Mouse (Mus musculus): ENCODE results near the gene Krt14. TPM values are rescaled to one million over a fixed set of nuclear protein-coding genes. Genes with fewer than 3 reads are reported as not detected.

Krt14 gene
- polyA plus RNA-seq, 1 experiment from 2014 or later, result 3.0 TPM

- H3K4me3 ChIP-seq, result no peak overlapping the region
- H3K27ac ChIP-seq, result no peak overlapping the region
- H3K9ac ChIP-seq, result no peak overlapping the region
- no peak overlapping the region for H3K4me2 ChIP-seq
- no peak for ATAC-seq (replicated peaks; ENCODE audit: insufficient number of reproducible peaks, insufficient read depth, low FRiP score, low read depth)
- no peaks in the 10 kb centered on the region for H3K4me1 ChIP-seq (replicated peaks)
- 0 out of 2 replicates have a peak, but pooled peaks cover 3% of the 10 kb centered on the region for H3K27me3 ChIP-seq
- WGBS, result 43% methylated on average over 8 of the region's 8 CpGs
- H3K36me3 ChIP-seq, result no peaks in the 10 kb centered on the region
- H3K9me3 ChIP-seq (replicated peaks), result no peaks in the 10 kb centered on the region
Observed at GRCm38 (mm10) chr11:100200104-100200820, 7.1 kb downstream of the Krt14 start.

GRCm38 (mm10) chr11:100198666-100199065, 8.7 kb downstream of the Krt14 start:
- Histone ChIP-seq H3K4me1 (replicated peaks) (no peaks in the 10 kb centered on the region), H3K4me2 (no peak overlapping the region), H3K9ac (no peak overlapping the region), H3K4me3 (no peak overlapping the region), H3K9me3 (replicated peaks) (no peaks in the 10 kb centered on the region), H3K27ac (no peak overlapping the region), H3K27me3 (0 out of 2 replicates have a peak, but pooled peaks cover 3% of the 10 kb centered on the region), H3K36me3 (no peaks in the 10 kb centered on the region)
- ATAC-seq (replicated peaks; ENCODE audit: insufficient number of reproducible peaks, insufficient read depth, low FRiP score, low read depth), result no peak
- 57% methylated on average over 4 of the region's 4 CpGs for WGBS

GRCm38 (mm10) chr11:100192992-100193391, 14.4 kb downstream of the Krt14 start, which contains the start of gene Krt9:
Gene Krt9, minus strand, starts transcription at chr11:100193246.
- Histone ChIP-seq H3K27me3 (peaks cover 6% of the 10 kb centered on the region), H3K9ac (no peak within 1 kb of the TSS), H3K4me3 (no peak within 1 kb of the TSS), H3K4me2 (no peak within 1 kb of the TSS), H3K9me3 (replicated peaks) (no peaks in the 10 kb centered on the region), H3K4me1 (replicated peaks) (no peaks in the 10 kb centered on the region), H3K27ac (no peak within 1 kb of the TSS), H3K36me3 (no peaks in the 10 kb centered on the region)
- WGBS, result 34% methylated on average over 9 of the region's 9 CpGs
- ATAC-seq (replicated peaks; ENCODE audit: insufficient number of reproducible peaks, insufficient read depth, low FRiP score, low read depth), result no peak

GRCm38 (mm10) chr11:100191820-100192219, 15.5 kb downstream of the Krt14 start:
- 86% methylated on average over 3 of the region's 3 CpGs for WGBS
- H3K4me2 ChIP-seq, result no peak overlapping the region
- no peaks in the 10 kb centered on the region for H3K4me1 ChIP-seq (replicated peaks)
- H3K27ac ChIP-seq, result no peak overlapping the region
- no peak overlapping the region for H3K4me3 ChIP-seq
- H3K9me3 ChIP-seq (replicated peaks), result no peaks in the 10 kb centered on the region
- H3K36me3 ChIP-seq, result no peaks in the 10 kb centered on the region
- ATAC-seq (replicated peaks; ENCODE audit: insufficient number of reproducible peaks, insufficient read depth, low FRiP score, low read depth), result no peak
- peaks cover 6% of the 10 kb centered on the region for H3K27me3 ChIP-seq
- no peak overlapping the region for H3K9ac ChIP-seq

GRCm38 (mm10) chr11:100186736-100187135, 20.6 kb downstream of the Krt14 start:
- Histone ChIP-seq H3K9me3 (replicated peaks) (0 out of 2 replicates have a peak, but pooled peaks cover 2% of the 10 kb centered on the region), H3K4me2 (no peak overlapping the region), H3K36me3 (no peaks in the 10 kb centered on the region), H3K27me3 (no peaks in the 10 kb centered on the region), H3K4me1 (replicated peaks) (no peaks in the 10 kb centered on the region), H3K4me3 (no peak overlapping the region), H3K27ac (no peak overlapping the region), H3K9ac (no peak overlapping the region)
- WGBS, result 73% methylated on average over 8 of the region's 8 CpGs
- no peak for ATAC-seq (replicated peaks; ENCODE audit: insufficient number of reproducible peaks, insufficient read depth, low FRiP score, low read depth)

- 0 out of 2 replicates have a peak, but pooled peaks cover 2% of the 10 kb centered on the region for H3K9me3 ChIP-seq (replicated peaks)
- H3K27me3 ChIP-seq, result no peaks in the 10 kb centered on the region
- no peak for ATAC-seq (replicated peaks; ENCODE audit: insufficient number of reproducible peaks, insufficient read depth, low FRiP score, low read depth)
- H3K4me1 ChIP-seq (replicated peaks), result no peaks in the 10 kb centered on the region
- no peak overlapping the region for H3K27ac ChIP-seq
- H3K36me3 ChIP-seq, result no peaks in the 10 kb centered on the region
- no peak overlapping the region for H3K4me2 ChIP-seq
- 57% methylated on average over 7 of the region's 7 CpGs for WGBS
- H3K9ac ChIP-seq, result no peak overlapping the region
- H3K4me3 ChIP-seq, result no peak overlapping the region
Observed at GRCm38 (mm10) chr11:100181725-100182124, 25.6 kb downstream of the Krt14 start.

GRCm38 (mm10) chr11:100179260-100179659, 28.1 kb downstream of the Krt14 start:
- Histone ChIP-seq H3K4me1 (replicated peaks) (no peaks in the 10 kb centered on the region), H3K27me3 (no peaks in the 10 kb centered on the region), H3K9me3 (replicated peaks) (0 out of 2 replicates have a peak, but pooled peaks cover 2% of the 10 kb centered on the region), H3K9ac (no peak overlapping the region), H3K36me3 (no peaks in the 10 kb centered on the region), H3K27ac (no peak overlapping the region), H3K4me3 (no peak overlapping the region), H3K4me2 (no peak overlapping the region)
- 59% methylated on average over 3 of the region's 3 CpGs for WGBS
- ATAC-seq (replicated peaks; ENCODE audit: insufficient number of reproducible peaks, insufficient read depth, low FRiP score, low read depth), result no peak

GRCm38 (mm10) chr11:100178307-100178706, 29.0 kb downstream of the Krt14 start:
- Histone ChIP-seq H3K4me3 (no peak overlapping the region), H3K9ac (no peak overlapping the region), H3K4me1 (replicated peaks) (no peaks in the 10 kb centered on the region), H3K4me2 (no peak overlapping the region), H3K9me3 (replicated peaks) (0 out of 2 replicates have a peak, but pooled peaks cover 2% of the 10 kb centered on the region), H3K27me3 (no peaks in the 10 kb centered on the region), H3K36me3 (no peaks in the 10 kb centered on the region), H3K27ac (no peak overlapping the region)
- ATAC-seq (replicated peaks; ENCODE audit: insufficient number of reproducible peaks, insufficient read depth, low FRiP score, low read depth), result no peak
- 66% methylated on average over 5 of the region's 5 CpGs for WGBS

GRCm38 (mm10) chr11:100176791-100177190, 30.6 kb downstream of the Krt14 start:
- Histone ChIP-seq H3K9me3 (replicated peaks) (0 out of 2 replicates have a peak, but pooled peaks cover under 1% of the 10 kb centered on the region), H3K4me3 (no peak overlapping the region), H3K4me2 (no peak overlapping the region), H3K27ac (no peak overlapping the region), H3K4me1 (replicated peaks) (no peaks in the 10 kb centered on the region), H3K9ac (no peak overlapping the region), H3K27me3 (no peaks in the 10 kb centered on the region), H3K36me3 (no peaks in the 10 kb centered on the region)
- 68% methylated on average over 9 of the region's 9 CpGs for WGBS
- no peak for ATAC-seq (replicated peaks; ENCODE audit: insufficient number of reproducible peaks, insufficient read depth, low FRiP score, low read depth)

GRCm38 (mm10) chr11:100168765-100169762, 38.3 kb downstream of the Krt14 start:
- H3K27ac ChIP-seq, result peak overlapping the region; percentile 34; the same call in 1 of the 2 replicates
- no peak overlapping the region for H3K9ac ChIP-seq
- H3K27me3 ChIP-seq, result no peaks in the 10 kb centered on the region
- no peak overlapping the region for H3K4me3 ChIP-seq
- no peaks in the 10 kb centered on the region for H3K36me3 ChIP-seq
- no peak for ATAC-seq (replicated peaks; ENCODE audit: insufficient number of reproducible peaks, insufficient read depth, low FRiP score, low read depth)
- peak overlapping the region; percentile 30; the same call in 1 of the 2 replicates for H3K4me2 ChIP-seq
- H3K9me3 ChIP-seq (replicated peaks), result no peaks in the 10 kb centered on the region
- WGBS, result 25% methylated on average over 14 of the region's 14 CpGs
- H3K4me1 ChIP-seq (replicated peaks), result peaks cover 17% of the 10 kb centered on the region

- Histone ChIP-seq H3K27ac (0 out of 2 replicates have a peak overlapping the region, but pooled peaks have one; percentile 16), H3K9me3 (replicated peaks) (no peaks in the 10 kb centered on the region), H3K27me3 (no peaks in the 10 kb centered on the region), H3K36me3 (no peaks in the 10 kb centered on the region), H3K9ac (no peak overlapping the region), H3K4me3 (no peak overlapping the region), H3K4me1 (replicated peaks) (peaks cover 17% of the 10 kb centered on the region), H3K4me2 (no peak overlapping the region)
- WGBS, result 47% methylated on average over 8 of the region's 8 CpGs
- peak; percentile 36; the same call in 1 of the 2 replicates for ATAC-seq (replicated peaks; ENCODE audit: insufficient number of reproducible peaks, insufficient read depth, low FRiP score, low read depth)
Observed at GRCm38 (mm10) chr11:100168071-100168470, 39.3 kb downstream of the Krt14 start.
